Comparison of ENCODE assay signal across 8 mouse cellular contexts in genomic region chr7:131556541-131557271, GRCm38 (mm10). TPM values are rescaled to one million over a fixed set of nuclear protein-coding genes. Genes with fewer than 3 reads are reported as not detected.
DNase-seq lines count a peak whose midpoint lies in the region; TF ChIP-seq lines count a peak whose summit lies in the region.

No protein-coding gene starts in this region.

- intact Hi-C loops in heart, postnatal 10 days (cut with DNase I): loop anchor here (2.0 to 5.0 kb wide), 3 partner anchors 16 to 194 kb away; partner anchors contain the start of gene 2310057M21Rik

- H3K4me3 ChIP-seq in kidney, adult 2 months (ENCODE audit: insufficient read depth, low read depth, low read length): no peak overlapping the region
- peak overlapping the region; percentile 33 for H3K4me3 ChIP-seq in bone marrow macrophage, adult 2 months (ENCODE audit: insufficient read depth, low read length)

- no peak for TF ChIP-seq POLR2A in kidney, adult 2 months (IDR thresholded peaks at IDR 0.05; ENCODE audit: low read depth, low read length)
- no peak for TF ChIP-seq POLR2A in bone marrow macrophage, adult 2 months (IDR thresholded peaks at IDR 0.05; ENCODE audit: borderline replicate concordance, low read depth, low read length)

- H3K36me3 ChIP-seq in kidney, adult 2 months (ENCODE audit: control insufficient read depth, insufficient read depth, low read length): no peaks in the 10 kb centered on the region

- H3K27ac ChIP-seq in kidney, adult 2 months (ENCODE audit: insufficient read depth, low read depth, low read length): no peak overlapping the region
- H3K27ac ChIP-seq in bone marrow macrophage, adult 2 months (ENCODE audit: insufficient read depth, low read depth, low read length): no peak overlapping the region

- H3K27me3 ChIP-seq in kidney, adult 2 months (replicated peaks; ENCODE audit: control insufficient read depth, insufficient read depth, low read length): peaks cover 12% of the 10 kb centered on the region

- no peak for TF ChIP-seq CTCF in kidney, adult 2 months (conservative IDR thresholded peaks at IDR 0.05; ENCODE audit: insufficient read depth, insufficient read length, low read depth, low read length)
- no peak for TF ChIP-seq CTCF in bone marrow macrophage, adult 2 months (IDR thresholded peaks at IDR 0.05; ENCODE audit: low read depth, low read length)

- peak; percentile 32 for DNase-seq in kidney, adult 2 months
- DNase-seq in kidney, adult 11 months: no peak
- peak; percentile 33 to 42 for DNase-seq in heart, postnatal 10 days
- DNase-seq in lung, postnatal 4 days: peak; percentile 29 to 45
- DNase-seq in thymus, postnatal 10 days (ENCODE audit: low spot score in 2 of 2): no peak
- DNase-seq in urinary bladder, adult 18-20 months (ENCODE audit: low spot score in 2 of 2): no peak
- DNase-seq in cerebellum, adult 8-10 months: no peak

- H3K4me1 ChIP-seq in kidney, adult 2 months (ENCODE audit: control insufficient read depth, insufficient read depth, low read length): 0 out of 2 replicates have a peak, but pooled peaks cover 2% of the 10 kb centered on the region
- H3K4me1 ChIP-seq in bone marrow macrophage, adult 2 months (ENCODE audit: control insufficient read depth, insufficient read depth, low read length): peaks cover 3% of the 10 kb centered on the region

- WGBS in kidney, adult 2 months: 5% methylated on average over 37 of the region's 37 CpGs

RNA-seq across cellular contexts. Expression of gene Bub3, which starts 3.3 kb away (rescaled TPM):
- 50.4 and 51.2 TPM in 2 replicates for polyA plus RNA-seq in kidney, adult 2 months (2012; rRNA removed)
- polyA plus RNA-seq in bone marrow macrophage, adult 2 months (2012; ENCODE audit: insufficient read depth, insufficient read length, missing spikeins): 80.4 and 88.3 TPM in 2 replicates
- 10 to 100 TPM; 45.9 to 48.4 TPM for total RNA-seq in heart, postnatal 10 days (2021)

RNA-seq across cellular contexts. Expression of gene Hmx2, which starts 8.1 kb away (rescaled TPM):
- polyA plus RNA-seq in kidney, adult 2 months (2012; rRNA removed): 8.6 and 8.8 TPM in 2 replicates
- not detected in 2 replicates for polyA plus RNA-seq in bone marrow macrophage, adult 2 months (2012; ENCODE audit: insufficient read depth, insufficient read length, missing spikeins)
- not detected for total RNA-seq in heart, postnatal 10 days (2021)

RNA-seq across cellular contexts. Expression of gene Hmx3, which starts 14.0 kb away (rescaled TPM):
- polyA plus RNA-seq in kidney, adult 2 months (2012; rRNA removed): 0.23 and 0.29 TPM in 2 replicates
- not detected in 2 replicates for polyA plus RNA-seq in bone marrow macrophage, adult 2 months (2012; ENCODE audit: insufficient read depth, insufficient read length, missing spikeins)
- total RNA-seq in heart, postnatal 10 days (2021): not detected

Comparison
In these comparisons a context has a peak if more than half of its experiments do, and no peak if none do; other contexts are left out.
1. DNase-seq: peak in kidney, adult 2 months (single experiment), heart, postnatal 10 days (2 of 2) and lung, postnatal 4 days (2 of 2); none in kidney, adult 11 months (single experiment), thymus, postnatal 10 days (0 of 2), urinary bladder, adult 18-20 months (0 of 2) and cerebellum, adult 8-10 months (single experiment).